Mouse (Mus musculus): Measurements from ENCODE around the gene Spata20. TPM values are rescaled to one million over a fixed set of nuclear protein-coding genes. Genes with fewer than 3 reads are reported as not detected.

Gene Spata20
- polyA plus RNA-seq, 1 experiment, result not detected

DNA sequence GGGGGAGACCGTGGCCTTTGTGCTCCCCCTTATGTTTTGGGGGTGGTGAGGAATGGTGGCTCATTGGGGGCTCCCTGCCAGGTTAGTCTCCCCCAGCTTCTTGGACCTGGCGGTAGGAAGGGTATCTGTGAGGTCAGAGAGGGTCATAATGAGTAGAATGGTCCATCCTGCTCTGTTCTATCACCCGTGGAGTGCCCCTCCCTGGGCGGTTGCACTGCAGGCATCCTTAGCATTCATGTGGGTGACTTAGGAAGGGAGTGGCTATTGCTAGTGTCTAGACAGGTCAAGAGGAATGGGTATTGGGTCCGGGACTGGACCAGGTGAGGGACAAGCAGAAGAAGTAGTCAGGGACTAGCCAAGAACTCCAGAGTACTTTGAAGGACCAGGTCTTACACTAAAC is 756 bp downstream of the Spata20 start:
- H3K9me3 ChIP-seq (ENCODE audit: control insufficient read depth, low read length), result no peaks in the 10 kb centered on the region
- no peak overlapping the region for H3K4me3 ChIP-seq (replicated peaks)
- H3K27me3 ChIP-seq (ENCODE audit: control insufficient read depth), result peaks cover 48% of the 10 kb centered on the region
- H3K4me1 ChIP-seq (ENCODE audit: control insufficient read depth), result no peaks in the 10 kb centered on the region
- TF ChIP-seq GATA1 (IDR thresholded peaks at IDR 0.05; ENCODE audit: low read length) (no peak), TAL1 (IDR thresholded peaks at IDR 0.05; ENCODE audit: low read length) (no peak)
- no peaks in the 10 kb centered on the region for H3K36me3 ChIP-seq (ENCODE audit: control insufficient read depth)

- H3K4me3 ChIP-seq (replicated peaks), result no peak overlapping the region
- H3K9me3 ChIP-seq (ENCODE audit: control insufficient read depth, low read length), result no peaks in the 10 kb centered on the region
- no peaks in the 10 kb centered on the region for H3K4me1 ChIP-seq (ENCODE audit: control insufficient read depth)
- peaks cover 45% of the 10 kb centered on the region for H3K27me3 ChIP-seq (ENCODE audit: control insufficient read depth)
- no peaks in the 10 kb centered on the region for H3K36me3 ChIP-seq (ENCODE audit: control insufficient read depth)
- TF ChIP-seq GATA1 (IDR thresholded peaks at IDR 0.05; ENCODE audit: low read length) (no peak), TAL1 (IDR thresholded peaks at IDR 0.05; ENCODE audit: low read length) (no peak)
Observed at GRCm38 (mm10) chr11:94484636-94485035, 1.3 kb downstream of the Spata20 start.

- TF ChIP-seq TAL1 (IDR thresholded peaks at IDR 0.05; ENCODE audit: low read length), result no peak
- no peak for TF ChIP-seq GATA1 (IDR thresholded peaks at IDR 0.05; ENCODE audit: low read length)
- H3K27me3 ChIP-seq (ENCODE audit: control insufficient read depth), result peaks cover 45% of the 10 kb centered on the region
- no peaks in the 10 kb centered on the region for H3K4me1 ChIP-seq (ENCODE audit: control insufficient read depth)
- H3K9me3 ChIP-seq (ENCODE audit: control insufficient read depth, low read length), result no peaks in the 10 kb centered on the region
- no peaks in the 10 kb centered on the region for H3K36me3 ChIP-seq (ENCODE audit: control insufficient read depth)
- H3K4me3 ChIP-seq (replicated peaks), result no peak overlapping the region
Observed at GRCm38 (mm10) chr11:94483921-94484320, 2.1 kb downstream of the Spata20 start.

- TF ChIP-seq GATA1 (IDR thresholded peaks at IDR 0.05; ENCODE audit: low read length) (no peak), TAL1 (IDR thresholded peaks at IDR 0.05; ENCODE audit: low read length) (no peak)
Observed at GRCm38 (mm10) chr11:94483436-94483835, 2.5 kb downstream of the Spata20 start.

DNA sequence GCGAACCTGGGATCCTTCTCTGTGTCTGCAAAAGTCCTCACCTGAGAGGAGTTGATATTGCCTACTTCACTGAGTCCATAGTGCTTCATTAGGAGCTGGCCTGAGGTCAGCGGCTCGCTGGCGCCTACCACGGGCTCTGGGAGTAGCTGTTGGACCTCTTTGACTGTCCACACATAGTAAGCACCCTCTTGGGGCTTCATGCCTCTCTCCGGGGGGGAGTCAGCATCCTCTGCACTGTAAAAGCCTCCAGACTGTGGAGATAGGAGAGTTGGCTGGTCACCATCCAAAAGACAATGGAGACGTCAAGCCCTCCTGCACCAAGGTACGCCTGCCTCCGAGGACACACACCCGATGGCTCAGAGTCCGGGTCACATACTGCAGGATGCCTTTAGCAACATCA is 3.2 kb downstream of the Spata20 start:
- TF ChIP-seq TAL1 (IDR thresholded peaks at IDR 0.05; ENCODE audit: low read length) (no peak), GATA1 (IDR thresholded peaks at IDR 0.05; ENCODE audit: low read length) (no peak)
- no peaks in the 10 kb centered on the region for H3K9me3 ChIP-seq (ENCODE audit: control insufficient read depth, low read length)
- H3K4me3 ChIP-seq (replicated peaks), result no peak overlapping the region
- H3K27me3 ChIP-seq (ENCODE audit: control insufficient read depth), result peaks cover 51% of the 10 kb centered on the region
- H3K4me1 ChIP-seq (ENCODE audit: control insufficient read depth), result no peaks in the 10 kb centered on the region
- H3K36me3 ChIP-seq (ENCODE audit: control insufficient read depth), result no peaks in the 10 kb centered on the region

More at GRCm38 (mm10) chr11:94483436-94483835, 2.5 kb downstream of the Spata20 start:
- Histone ChIP-seq H3K27me3 (ENCODE audit: control insufficient read depth) (peaks cover 47% of the 10 kb centered on the region), H3K4me3 (replicated peaks) (no peak overlapping the region), H3K36me3 (ENCODE audit: control insufficient read depth) (no peaks in the 10 kb centered on the region), H3K4me1 (ENCODE audit: control insufficient read depth) (no peaks in the 10 kb centered on the region), H3K9me3 (ENCODE audit: control insufficient read depth, low read length) (no peaks in the 10 kb centered on the region)

DNA sequence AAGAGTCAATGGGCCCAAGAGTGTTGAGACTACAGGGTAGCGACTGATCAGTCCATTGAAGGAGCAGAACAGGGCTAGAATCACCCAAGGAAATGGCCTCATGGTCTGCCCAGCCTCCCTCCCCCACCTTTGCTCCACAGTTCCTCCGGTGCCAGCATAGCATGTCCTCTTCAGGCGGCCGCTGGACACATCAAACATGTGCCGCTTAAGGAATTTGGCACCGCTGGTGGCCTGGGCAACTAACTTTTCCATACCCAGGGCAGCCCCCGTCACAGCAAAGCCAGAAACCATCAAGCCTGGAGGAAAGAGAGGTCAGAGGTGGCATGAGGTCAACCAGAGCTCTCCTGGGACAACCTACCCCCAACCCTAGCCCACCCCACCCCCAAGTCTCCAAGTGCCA is 4.0 kb downstream of the Spata20 start:
- H3K4me3 ChIP-seq (replicated peaks), result no peak overlapping the region
- H3K9me3 ChIP-seq (ENCODE audit: control insufficient read depth, low read length), result no peaks in the 10 kb centered on the region
- TF ChIP-seq TAL1 (IDR thresholded peaks at IDR 0.05; ENCODE audit: low read length) (no peak), GATA1 (IDR thresholded peaks at IDR 0.05; ENCODE audit: low read length) (no peak)
- peaks cover 53% of the 10 kb centered on the region for H3K27me3 ChIP-seq (ENCODE audit: control insufficient read depth)
- no peaks in the 10 kb centered on the region for H3K4me1 ChIP-seq (ENCODE audit: control insufficient read depth)
- H3K36me3 ChIP-seq (ENCODE audit: control insufficient read depth), result no peaks in the 10 kb centered on the region

DNA sequence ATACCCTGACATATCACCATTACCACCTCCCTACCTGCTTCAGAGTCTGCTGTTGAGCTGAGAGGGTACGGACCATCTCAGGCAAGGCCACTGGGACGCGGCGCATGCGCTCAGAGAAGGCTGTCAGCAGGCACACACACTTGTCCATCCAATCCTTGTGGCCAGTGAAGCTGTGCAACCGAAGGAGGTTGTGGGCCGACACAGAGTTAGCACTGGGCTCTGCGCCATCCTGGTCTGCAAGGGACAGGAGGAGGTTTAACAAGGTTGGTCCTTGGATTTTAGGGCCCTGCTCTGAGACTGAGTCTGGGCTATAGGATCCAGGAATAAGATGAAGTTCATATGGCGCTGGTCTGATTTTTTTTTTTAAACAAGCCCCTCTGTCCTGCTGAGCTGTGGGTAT is 5.6 kb downstream of the Spata20 start:
- TF ChIP-seq TAL1 (IDR thresholded peaks at IDR 0.05; ENCODE audit: low read length) (no peak), GATA1 (IDR thresholded peaks at IDR 0.05; ENCODE audit: low read length) (no peak)
- no peaks in the 10 kb centered on the region for H3K36me3 ChIP-seq (ENCODE audit: control insufficient read depth)
- H3K4me1 ChIP-seq (ENCODE audit: control insufficient read depth), result no peaks in the 10 kb centered on the region
- no peak overlapping the region for H3K4me3 ChIP-seq (replicated peaks)
- peaks cover 56% of the 10 kb centered on the region for H3K27me3 ChIP-seq (ENCODE audit: control insufficient read depth)
- H3K9me3 ChIP-seq (ENCODE audit: control insufficient read depth, low read length), result no peaks in the 10 kb centered on the region

DNA sequence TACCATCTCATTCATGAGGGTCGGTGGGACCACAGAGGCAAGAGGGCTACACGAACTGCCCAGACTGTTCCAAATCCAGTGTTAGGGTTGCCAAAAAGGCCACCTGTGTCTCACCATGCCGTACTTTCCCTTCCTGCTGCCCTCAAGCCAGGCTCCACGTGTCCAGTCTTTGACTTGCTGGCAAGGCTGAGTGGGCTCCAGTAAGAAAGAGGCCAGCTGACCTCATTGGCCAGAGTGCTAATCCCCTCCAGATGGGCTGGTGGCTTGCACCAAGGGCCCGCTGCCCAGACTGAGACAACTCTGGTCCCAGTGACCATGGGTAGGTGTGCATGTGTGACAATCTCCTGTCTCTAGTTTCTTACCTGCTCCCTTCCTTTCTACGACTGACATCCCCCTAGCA is 8.3 kb downstream of the Spata20 start:
- peaks cover 70% of the 10 kb centered on the region for H3K27me3 ChIP-seq (ENCODE audit: control insufficient read depth)

DNA sequence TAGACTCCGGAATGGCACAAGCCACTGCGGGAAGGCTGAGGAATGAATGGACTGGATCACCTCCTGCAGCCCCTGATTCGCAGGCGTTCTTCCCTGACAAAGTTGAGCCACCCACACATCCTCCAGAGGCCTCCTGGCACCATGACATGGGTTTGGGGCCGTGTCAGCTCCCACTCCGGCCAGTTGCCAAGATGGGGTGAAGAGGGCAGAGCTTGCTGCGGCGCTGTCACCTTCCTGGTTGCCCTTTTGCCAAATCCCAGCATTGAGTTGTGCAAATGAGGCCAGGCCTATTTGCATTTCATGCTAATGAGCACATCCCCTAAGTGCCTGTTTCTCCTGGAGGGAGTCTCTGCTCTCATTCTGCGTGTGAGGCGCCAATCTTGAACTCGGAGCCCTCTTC is 10.3 kb downstream of the Spata20 start:
- no peak overlapping the region for H3K4me3 ChIP-seq (replicated peaks)
- peaks cover 5% of the 10 kb centered on the region; the same call in 1 of the 2 replicates for H3K9me3 ChIP-seq (ENCODE audit: control insufficient read depth, low read length)
- no peaks in the 10 kb centered on the region for H3K36me3 ChIP-seq (ENCODE audit: control insufficient read depth)
- peaks cover 8% of the 10 kb centered on the region for H3K4me1 ChIP-seq (ENCODE audit: control insufficient read depth)
- TF ChIP-seq TAL1 (IDR thresholded peaks at IDR 0.05; ENCODE audit: low read length) (no peak), GATA1 (IDR thresholded peaks at IDR 0.05; ENCODE audit: low read length) (no peak)
- peaks cover 89% of the 10 kb centered on the region for H3K27me3 ChIP-seq (ENCODE audit: control insufficient read depth)

More for the DNA sequence above, 8.3 kb downstream of the Spata20 start:
- TF ChIP-seq TAL1 (IDR thresholded peaks at IDR 0.05; ENCODE audit: low read length) (no peak), GATA1 (IDR thresholded peaks at IDR 0.05; ENCODE audit: low read length) (no peak)
- peaks cover 5% of the 10 kb centered on the region; the same call in 1 of the 2 replicates for H3K9me3 ChIP-seq (ENCODE audit: control insufficient read depth, low read length)
- no peak overlapping the region for H3K4me3 ChIP-seq (replicated peaks)
- peaks cover 8% of the 10 kb centered on the region for H3K4me1 ChIP-seq (ENCODE audit: control insufficient read depth)
- no peaks in the 10 kb centered on the region for H3K36me3 ChIP-seq (ENCODE audit: control insufficient read depth)

DNA sequence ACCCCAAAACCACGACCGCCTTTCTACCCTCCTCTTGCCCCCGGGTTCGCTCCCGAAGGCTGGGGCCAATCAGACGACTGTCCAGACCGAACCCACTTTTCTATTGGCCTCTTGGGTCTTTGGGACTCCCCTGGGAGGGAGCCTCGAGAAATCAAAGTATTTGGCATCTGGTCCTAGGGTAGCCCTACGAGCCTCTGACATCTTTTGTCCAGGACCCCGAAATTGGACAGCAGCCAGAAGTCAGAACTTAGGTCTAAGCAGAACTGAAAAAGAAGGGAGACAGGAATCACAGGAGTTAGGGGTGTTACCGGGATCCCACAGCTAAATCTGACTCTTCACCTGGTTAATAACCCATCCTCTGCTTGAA is 11.5 kb downstream of the Spata20 start:
- Histone ChIP-seq H3K4me1 (ENCODE audit: control insufficient read depth) (peaks cover 8% of the 10 kb centered on the region), H3K4me3 (replicated peaks) (peak overlapping the region; percentile 22), H3K9me3 (ENCODE audit: control insufficient read depth, low read length) (peaks cover 5% of the 10 kb centered on the region; the same call in 1 of the 2 replicates), H3K27me3 (ENCODE audit: control insufficient read depth) (peaks cover 97% of the 10 kb centered on the region), H3K36me3 (ENCODE audit: control insufficient read depth) (no peaks in the 10 kb centered on the region)
- TF ChIP-seq TAL1 (IDR thresholded peaks at IDR 0.05; ENCODE audit: low read length) (no peak), GATA1 (IDR thresholded peaks at IDR 0.05; ENCODE audit: low read length) (no peak)
